In the genomic region with DNA sequence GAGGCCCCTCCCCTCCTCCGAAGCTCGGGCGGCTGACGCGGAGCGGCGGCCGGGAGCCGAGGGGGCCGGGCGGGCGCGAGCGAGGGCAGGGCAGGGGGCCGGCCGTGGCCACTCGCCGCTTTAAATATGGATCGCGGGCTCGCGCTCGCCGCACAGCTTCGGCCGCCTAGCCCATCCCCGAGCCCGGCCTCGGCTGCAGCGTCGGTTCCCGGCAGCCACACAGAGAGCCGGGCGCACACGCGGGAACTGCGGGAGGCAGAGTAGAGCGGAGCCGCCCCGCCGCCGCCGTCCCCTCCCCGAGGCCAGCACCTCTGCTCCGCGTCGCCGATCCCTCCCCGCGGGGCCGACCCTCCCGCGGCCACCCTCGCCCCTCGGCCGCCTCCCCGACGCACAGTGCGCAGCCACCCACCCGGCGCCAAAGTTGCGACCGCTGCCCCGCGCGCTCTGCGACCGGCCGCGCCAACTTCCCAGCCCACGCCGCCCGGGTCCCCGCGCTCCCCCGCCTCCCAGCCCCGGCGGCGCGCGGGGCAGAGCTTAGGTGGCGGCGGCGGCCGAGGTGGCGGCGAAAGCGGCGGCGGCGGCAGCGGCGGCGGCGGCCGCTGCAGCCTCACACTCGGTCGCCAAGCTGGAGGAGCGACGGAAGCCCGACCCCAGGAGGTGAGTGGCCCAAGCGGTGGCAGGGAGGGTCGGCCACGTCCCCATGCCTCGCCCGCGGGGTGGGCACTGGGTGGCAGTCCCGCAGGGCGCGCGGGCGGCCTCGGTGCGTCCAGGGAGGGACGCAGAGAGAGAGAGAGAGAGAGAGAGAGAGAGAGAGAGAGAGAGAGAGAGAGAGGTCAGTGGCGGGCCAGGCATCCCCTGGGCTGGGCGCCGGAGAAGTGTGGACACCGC, we compare ENCODE assay signal across 8 mouse cellular contexts. TPM values are rescaled to one million over a fixed set of nuclear protein-coding genes. Genes with fewer than 3 reads are reported as not detected.
DNase-seq lines count a peak whose midpoint lies in the region; ATAC-seq and TF ChIP-seq lines count a peak whose summit lies in the region.

TSS of gene Slc4a4 (plus strand) at position 151 of the 888 bp plus-strand sequence.

- H3K27ac ChIP-seq in ES-E14 (ENCODE audit: insufficient read depth, low read depth, low read length, poor library complexity, severe bottlenecking) = no peak within 1 kb of the TSS
- no peak within 1 kb of the TSS for H3K27ac ChIP-seq in forebrain, embryonic 13.5 days

- H3K4me1 ChIP-seq in ES-E14 (ENCODE audit: control insufficient read depth in 2 of 2, insufficient read depth in 2 of 2, low read length in 2 of 2, poor library complexity in 1 of 2) = peaks cover 2 to 3% of the 10 kb centered on the region in 2 experiments; a peak in 1 of 4 replicates
- peaks cover 13% of the 10 kb centered on the region for H3K4me1 ChIP-seq in forebrain, embryonic 13.5 days

- DNase-seq in ES-E14 (ENCODE audit: low read depth, low spot score) = no peak
- DNase-seq in brain, adult 2 months (ENCODE audit: low read depth, low spot score) = peak; percentile 51
- DNase-seq in heart, postnatal 25 days (ENCODE audit: low spot score) = peak; percentile 50
- peak; percentile 24 to 37 for DNase-seq in layer of hippocampus, postnatal 14 days (ENCODE audit: low spot score in 2 of 2)
- DNase-seq in lung, postnatal 14 days = peak; percentile 60
- peak; percentile 16 to 27 for DNase-seq in right cerebral cortex, adult 2 months (ENCODE audit: low spot score in 2 of 2)
- no peak for DNase-seq in B cell, adult 2 months

- ATAC-seq in forebrain, embryonic 13.5 days = peak; percentile 87

- H3K4me2 ChIP-seq in forebrain, embryonic 13.5 days = peak within 1 kb of the TSS; percentile 97

- WGBS in forebrain, embryonic 13.5 days = under 1% methylated on average over 74 of the region's 119 CpGs

- H3K27me3 ChIP-seq in forebrain, embryonic 13.5 days = peaks cover 18% of the 10 kb centered on the region

- peak within 1 kb of the TSS; percentile 73 to 90 for H3K4me3 ChIP-seq in ES-E14 (ENCODE audit: insufficient read depth in 1 of 2, low read depth in 1 of 2, low read length in 2 of 2, poor library complexity in 1 of 2, severe bottlenecking in 1 of 2)
- peak within 1 kb of the TSS; percentile 72 for H3K4me3 ChIP-seq in forebrain, embryonic 13.5 days

- intact Hi-C loops in heart, postnatal 25 days (cut with DNase I) = loop anchor here (10.0 kb wide), 2 partner anchors 338 to 498 kb away; no protein-coding TSS in a partner anchor

- peak within 1 kb of the TSS; percentile 77 for H3K9ac ChIP-seq in ES-E14 (ENCODE audit: insufficient read depth, low read depth, low read length, poor library complexity, severe bottlenecking)
- H3K9ac ChIP-seq in forebrain, embryonic 13.5 days = peak within 1 kb of the TSS; percentile 74

- in situ Hi-C loops in ES-E14 (cut with MboI; ENCODE audit: low sequenced_read_pairs in 2 of 2, unreplicated experiment in 2 of 2) = no loop called here

- no peaks in the 10 kb centered on the region for H3K36me3 ChIP-seq in ES-E14 (ENCODE audit: control insufficient read depth, insufficient read depth, low read length, poor library complexity, severe bottlenecking)
- no peaks in the 10 kb centered on the region for H3K36me3 ChIP-seq in forebrain, embryonic 13.5 days (ENCODE audit: poor library complexity, severe bottlenecking)

- H3K9me3 ChIP-seq in ES-E14 (ENCODE audit: control insufficient read depth, insufficient read depth, low read depth, low read length) = no peaks in the 10 kb centered on the region
- H3K9me3 ChIP-seq in forebrain, embryonic 13.5 days (replicated peaks) = no peaks in the 10 kb centered on the region

TF ChIP-seq in ES-E14, 5 proteins besides CTCF, POLR2A, EP300 and RAD21:
- TF ChIP-seq CHD2 (IDR thresholded peaks at IDR 0.05; ENCODE audit: low read depth, low read length) (no peak), ZNF384 (IDR thresholded peaks at IDR 0.05; ENCODE audit: low read depth, low read length) (no peak), HCFC1 (IDR thresholded peaks at IDR 0.05; ENCODE audit: borderline replicate concordance, insufficient read depth, low read length) (no peak), MAFK (IDR thresholded peaks at IDR 0.05; ENCODE audit: insufficient read depth, low read depth, low read length) (no peak), ZC3H11A (IDR thresholded peaks at IDR 0.05; ENCODE audit: borderline replicate concordance, low read depth, low read length) (no peak)

RNA-seq across cellular contexts. Expression of gene Slc4a4, which starts in this region (rescaled TPM):
- 2.5 and 3.0 TPM in 2 replicates for total RNA-seq in ES-E14 (2012; rRNA removed)
- polyA plus RNA-seq in forebrain, embryonic 13.5 days (2015; fragmentation: Nextera tagmentation; extraction: Ambion mirVana) = 0.68 and 1.1 TPM in 2 replicates
- 10 to 100 TPM; 20.7 to 24.4 TPM for total RNA-seq in heart, postnatal 25 days (2021)
- total RNA-seq in layer of hippocampus, postnatal 14 days (2021) = 100 to 1,000 TPM; 154 to 169 TPM

Comparison
In these comparisons a context has a peak if more than half of its experiments do, and no peak if none do; other contexts are left out.
1. RNA of gene Slc4a4 (total RNA-seq): 154 to 169 TPM in layer of hippocampus, postnatal 14 days; 20.7 to 24.4 TPM in heart, postnatal 25 days and 2.5 to 3.0 TPM in ES-E14; every median in the first group is over 4 times any median in the second.
2. DNase-seq: peak in brain, adult 2 months (single experiment), heart, postnatal 25 days (single experiment), layer of hippocampus, postnatal 14 days (2 of 2), lung, postnatal 14 days (single experiment) and right cerebral cortex, adult 2 months (2 of 2); none in ES-E14 (single experiment) and B cell, adult 2 months (0 of 2).